Mouse (Mus musculus) thymus, adult 2 months (tissue): ENCODE results near the gene L3mbtl3.

Experiments used
- CTCF ChIP-seq: fragments of 200-500 bp; IDR thresholded peaks from 2 replicates; pipeline ENCODE4 v1.5.1; 2012; ENCODE audit warnings: mild to moderate bottlenecking, control low read depth, low read length, moderate library complexity, borderline replicate concordance; ENCODE audit not compliant: control insufficient read depth, poor library complexity, insufficient read depth; ENCODE audit errors: extremely low read depth
- POLR2A ChIP-seq: fragments of 200-500 bp; IDR thresholded peaks from 2 replicates; pipeline ENCODE4 v1.6.1; 2012; ENCODE audit warnings: mild to moderate bottlenecking, low read length, control low read depth, moderate library complexity; ENCODE audit not compliant: control insufficient read depth, poor library complexity, insufficient read depth; ENCODE audit errors: extremely low read depth

GRCm38 (mm10) chr10:26239090-26239489 lies 136.7 kb downstream of the L3mbtl3 start:
- TF ChIP-seq CTCF (no peak), POLR2A (no peak)
